Mouse (Mus musculus) thymus, postnatal 36 days (tissue): ENCODE measurements around the gene Mertk.

ENCODE experiments used
- DNase-seq, 2 experiments: peaks; one replicate each; pipeline ENCODE4 v3.0.0; 2022; ENCODE audit warnings: mixed read lengths in 2 of 2

The Mertk gene

DNA sequence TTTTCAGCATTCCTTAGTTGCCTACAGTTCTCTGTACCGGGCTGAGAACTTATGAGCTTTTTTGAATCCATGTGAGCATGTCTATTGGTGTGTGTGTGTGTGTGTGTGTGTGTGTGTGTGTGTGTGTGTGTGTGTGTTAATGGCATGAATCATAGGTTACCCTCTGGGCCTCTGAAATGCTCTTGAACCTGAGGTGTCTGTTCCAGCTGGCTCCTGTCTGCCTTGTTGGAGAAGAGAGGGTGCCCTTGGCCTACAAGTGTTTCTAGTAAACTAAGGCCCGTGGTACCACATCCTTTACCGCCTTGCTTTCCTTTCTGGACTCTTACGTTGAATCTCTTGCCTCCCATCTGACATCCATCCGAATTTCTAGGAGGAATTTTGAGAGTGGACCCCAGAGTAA, 27.3 kb downstream of the Mertk start:
- DNase-seq = no peak

DNA sequence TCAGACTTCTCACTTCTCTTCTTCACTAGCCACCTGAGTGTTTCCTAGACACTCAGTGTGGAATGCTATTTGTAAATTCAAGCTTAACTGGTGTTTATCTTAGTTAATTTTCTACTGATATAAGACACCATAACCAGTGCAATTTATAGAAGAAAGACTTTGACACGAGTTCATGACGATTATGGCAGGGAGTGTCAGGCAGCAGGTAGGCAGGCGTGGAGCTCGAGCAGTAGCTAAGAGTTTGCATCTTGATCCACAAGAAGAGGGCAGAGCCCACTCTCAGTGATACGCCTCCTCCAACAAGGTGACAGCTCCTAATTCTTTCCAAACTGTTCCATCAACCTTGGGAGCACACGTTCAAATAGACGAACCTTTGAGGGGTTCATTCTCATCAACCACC, 27.9 kb downstream of the Mertk start:
- no peak for DNase-seq

DNA sequence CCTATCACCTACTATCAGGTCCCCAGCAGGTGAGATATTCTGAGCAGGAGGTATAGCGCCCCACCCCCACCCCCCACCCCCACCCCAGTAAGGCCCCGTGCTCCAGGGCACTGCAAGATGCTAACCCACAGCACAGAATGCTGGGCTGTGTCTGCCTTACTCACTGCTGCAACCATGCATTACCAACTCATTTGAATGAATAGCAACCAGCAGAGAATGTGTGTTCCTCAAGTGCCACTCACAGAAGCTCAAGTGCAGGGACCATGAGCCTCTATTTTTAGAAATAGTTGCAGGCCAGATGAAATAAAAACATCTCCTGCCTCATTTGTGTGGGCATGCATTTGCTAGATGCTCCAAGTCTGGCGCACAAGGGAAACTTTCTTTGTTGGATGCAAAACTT, 28.8 kb downstream of the Mertk start:
- no peak for DNase-seq

DNA sequence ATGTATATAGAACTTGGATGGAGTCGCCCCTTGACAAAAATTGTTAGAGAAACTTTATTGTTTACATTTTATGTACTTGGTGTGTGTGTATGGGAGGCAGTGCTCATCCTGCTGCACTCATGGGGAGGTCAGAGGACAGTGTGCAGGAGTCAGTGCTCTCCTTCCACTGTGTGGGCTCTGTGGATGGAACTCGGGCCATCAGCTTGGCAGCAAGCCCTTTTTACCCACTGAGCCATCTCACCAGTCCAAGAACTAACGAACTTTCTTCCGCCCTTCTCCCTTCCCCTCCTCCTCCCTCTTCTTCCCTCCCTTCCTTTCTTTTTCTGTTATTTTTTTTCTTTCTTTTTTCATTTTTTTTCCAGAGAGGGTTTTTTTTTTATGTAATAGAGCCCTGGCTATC, 29.3 kb downstream of the Mertk start:
- DNase-seq = no peak

DNA sequence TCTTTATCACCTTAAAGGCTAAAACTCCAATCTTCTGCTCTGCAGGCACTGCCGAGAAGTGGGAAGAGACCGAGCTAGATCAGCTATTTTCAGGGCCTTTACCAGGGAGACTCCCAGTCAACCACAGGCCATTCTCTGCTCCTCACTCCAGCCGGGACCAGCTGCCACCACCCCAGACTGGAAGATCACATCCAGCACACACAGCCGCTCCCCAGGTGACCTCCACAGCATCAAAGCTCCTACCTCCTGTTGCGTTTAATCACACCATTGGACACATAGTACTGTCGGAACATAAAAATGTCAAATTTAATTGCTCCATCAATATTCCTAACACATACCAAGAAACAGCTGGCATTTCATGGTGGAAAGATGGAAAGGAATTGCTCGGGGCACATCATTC, 30.4 kb downstream of the Mertk start:
- no peak for DNase-seq

DNA sequence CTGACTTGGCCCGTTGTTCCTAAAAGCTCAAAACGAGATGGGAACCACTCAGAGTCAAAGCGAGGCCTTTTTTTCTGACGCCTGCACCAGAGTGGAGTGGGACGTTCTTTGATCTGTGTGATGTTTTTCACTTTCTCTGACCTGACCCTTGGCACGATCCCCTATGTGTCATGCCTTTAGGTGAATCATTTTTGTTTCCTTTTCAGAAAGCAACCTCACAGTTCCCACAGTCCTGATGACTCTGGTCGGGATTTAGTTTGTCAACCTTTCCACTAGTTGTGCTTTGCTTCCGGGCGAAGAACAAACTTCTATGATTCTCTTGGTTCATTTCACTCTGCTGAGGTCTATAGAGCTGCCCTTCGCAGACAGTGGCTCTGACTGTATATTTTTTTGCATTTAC, 32.8 kb downstream of the Mertk start:
- no peak for DNase-seq

DNA sequence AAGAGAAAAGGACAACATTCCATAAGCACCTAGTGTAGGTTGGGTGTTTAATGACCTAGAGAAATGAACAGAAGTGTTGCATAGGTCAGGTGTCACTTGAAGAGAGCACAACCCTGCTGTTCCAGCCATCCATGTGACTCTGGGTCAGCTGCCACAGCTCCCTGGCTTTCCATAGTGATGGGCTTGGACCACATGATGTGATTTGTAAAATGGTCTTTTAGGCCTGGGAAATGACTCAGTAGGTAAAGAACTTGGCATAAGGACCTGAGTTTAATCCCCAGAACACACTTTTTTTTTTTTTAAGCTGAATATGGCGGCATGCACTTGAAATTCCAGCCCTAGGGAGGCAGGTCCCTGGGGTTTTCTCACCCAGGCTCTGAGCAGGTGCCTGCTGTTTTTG, 33.2 kb downstream of the Mertk start:
- no peak for DNase-seq

DNA sequence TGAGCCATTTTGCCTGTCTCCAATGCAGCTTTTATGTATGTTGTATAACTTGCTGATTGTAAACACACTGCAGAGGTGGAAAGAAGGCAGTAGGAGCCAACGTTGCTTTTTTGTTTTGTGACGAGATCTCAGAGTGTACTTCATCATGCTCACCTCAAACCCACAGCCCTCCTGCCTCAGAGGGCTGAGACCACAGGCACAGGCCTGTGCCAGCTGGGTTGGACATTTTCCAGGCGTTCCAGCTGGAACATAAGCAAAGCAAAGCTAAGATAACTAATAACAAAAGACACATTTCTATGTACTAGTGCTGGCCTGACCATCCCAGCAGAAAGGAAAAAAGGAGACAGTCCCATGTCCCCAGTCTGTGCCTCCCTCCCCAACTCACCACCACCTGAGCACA, 36.3 kb downstream of the Mertk start:
- no peak for DNase-seq

DNA sequence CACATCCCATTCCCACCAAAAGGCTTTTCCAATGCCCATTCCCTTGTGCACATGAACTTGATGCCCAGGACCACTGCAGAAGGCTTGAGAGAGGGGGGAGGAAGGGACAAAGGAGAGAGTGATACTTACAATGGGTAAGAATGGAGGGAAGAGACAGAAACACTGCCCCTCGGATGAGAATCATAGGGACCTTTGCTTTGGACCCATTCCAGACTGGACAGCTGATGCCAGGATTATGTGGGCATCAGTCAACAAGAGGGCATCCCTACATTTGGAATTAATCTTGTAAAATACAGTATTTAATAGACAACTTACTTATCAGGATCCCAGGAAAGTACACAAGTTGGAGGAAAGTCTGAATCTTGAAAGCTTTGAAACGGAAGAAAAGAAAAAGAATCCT, 38.3 kb downstream of the Mertk start:
- DNase-seq = no peak

DNA sequence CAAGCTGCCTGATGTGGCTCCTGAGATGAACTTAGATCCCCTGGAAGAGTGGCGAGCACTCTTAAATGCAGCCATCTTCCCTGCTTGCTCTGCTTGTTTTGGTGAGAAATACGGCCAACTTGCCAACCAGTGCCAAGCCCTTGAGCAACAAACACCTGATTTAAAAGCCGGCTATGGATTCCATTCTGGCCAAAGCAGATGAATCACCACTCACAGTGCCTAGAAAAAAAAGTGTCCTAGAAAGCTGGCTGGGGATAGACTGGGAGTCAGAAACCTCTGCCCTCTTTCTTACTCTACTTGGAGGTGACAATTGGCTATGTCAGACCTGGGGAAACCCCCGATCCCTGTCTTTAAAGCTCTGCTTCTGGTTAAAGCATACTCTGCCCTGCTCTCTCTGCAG, 39.0 kb downstream of the Mertk start:
- DNase-seq = no peak

DNA sequence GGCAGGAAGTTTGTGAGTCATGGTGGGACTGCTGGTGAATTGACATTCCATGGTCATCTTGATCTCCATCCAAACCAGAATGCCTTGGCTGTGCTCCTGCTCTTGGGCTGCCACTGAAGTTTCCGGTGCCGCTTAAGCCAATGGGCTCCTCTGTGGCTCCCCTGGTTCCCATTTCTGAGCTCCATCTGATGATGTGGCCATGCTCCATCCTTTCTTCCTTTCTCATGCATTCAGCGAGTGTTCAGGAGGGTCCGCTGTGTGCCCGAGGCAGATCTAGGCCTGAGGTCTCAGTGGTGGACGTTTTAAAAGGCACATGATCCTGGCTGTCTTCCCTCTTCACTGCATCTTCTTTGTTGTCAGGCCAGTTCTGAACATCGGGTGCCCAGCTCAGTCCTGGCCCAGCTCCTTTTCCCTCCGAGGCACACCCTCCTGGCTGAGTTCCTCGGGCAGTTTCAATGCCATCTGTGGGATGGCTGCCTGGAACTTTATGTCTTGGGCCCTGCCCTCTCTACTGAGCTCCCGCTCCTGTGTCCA, 40.0 kb downstream of the Mertk start:
- no peak for DNase-seq

DNA sequence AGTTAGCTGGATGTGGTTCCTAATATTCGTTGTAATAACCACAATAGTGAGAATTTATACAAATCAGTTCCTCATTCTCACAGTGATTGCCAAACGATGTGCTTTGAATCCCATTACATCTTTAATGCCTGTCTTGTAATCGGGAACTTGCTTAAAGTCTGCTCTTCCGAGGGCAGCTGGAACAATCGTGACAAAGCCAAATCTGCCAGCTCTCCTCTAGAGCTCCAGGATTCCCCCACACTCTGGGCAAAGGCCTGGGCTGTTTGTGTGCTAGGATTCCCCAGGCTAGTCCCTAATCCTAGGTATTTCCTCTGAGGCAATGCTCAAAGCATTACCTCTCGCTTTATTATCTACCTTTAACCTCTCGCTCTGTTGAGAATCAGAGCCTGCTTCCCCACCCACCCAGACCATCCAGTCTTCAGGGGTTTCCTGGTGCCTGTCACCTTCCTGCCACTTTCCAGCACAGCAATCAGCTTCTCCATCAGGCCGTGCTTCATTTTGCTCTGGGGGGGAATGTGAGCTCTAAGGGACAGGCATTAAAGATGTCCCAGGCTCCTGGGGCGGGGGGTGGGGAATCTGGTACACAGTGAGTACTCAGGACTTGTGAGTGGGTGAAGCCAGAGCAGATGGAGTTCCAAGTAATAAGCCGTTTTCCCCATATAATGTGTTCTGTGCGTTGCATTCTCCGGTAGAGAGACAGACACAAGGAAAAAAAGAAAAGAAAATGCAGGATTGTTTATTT, 47.3 kb downstream of the Mertk start:
- DNase-seq = no peak

DNA sequence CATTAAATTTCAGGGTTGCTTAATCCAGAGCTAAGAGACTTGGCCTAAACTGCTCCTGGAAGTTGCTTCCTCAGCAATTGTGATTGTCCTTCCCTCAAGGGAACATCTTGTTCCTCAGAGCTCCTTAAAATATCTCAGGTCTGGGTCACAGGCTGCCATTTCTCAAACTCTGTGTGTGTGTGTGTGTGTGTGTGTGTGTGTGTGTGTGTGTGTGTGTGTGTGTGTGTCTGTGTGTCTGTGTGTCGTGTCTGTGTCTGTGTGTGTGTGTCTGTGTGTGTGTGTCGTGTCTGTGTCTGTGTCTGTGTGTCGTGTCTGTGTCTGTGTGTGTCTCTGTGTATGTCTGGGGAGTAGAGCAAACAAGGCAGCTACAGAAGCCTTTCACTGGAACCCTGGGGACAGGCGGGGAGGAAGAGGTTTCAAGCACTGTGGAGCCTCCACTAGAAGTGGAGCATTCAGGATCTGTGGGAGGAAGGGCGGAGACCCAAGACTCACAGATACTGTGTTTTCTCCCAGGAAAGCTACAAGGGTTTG, 47.9 kb downstream of the Mertk start:
- no peak for DNase-seq

DNA sequence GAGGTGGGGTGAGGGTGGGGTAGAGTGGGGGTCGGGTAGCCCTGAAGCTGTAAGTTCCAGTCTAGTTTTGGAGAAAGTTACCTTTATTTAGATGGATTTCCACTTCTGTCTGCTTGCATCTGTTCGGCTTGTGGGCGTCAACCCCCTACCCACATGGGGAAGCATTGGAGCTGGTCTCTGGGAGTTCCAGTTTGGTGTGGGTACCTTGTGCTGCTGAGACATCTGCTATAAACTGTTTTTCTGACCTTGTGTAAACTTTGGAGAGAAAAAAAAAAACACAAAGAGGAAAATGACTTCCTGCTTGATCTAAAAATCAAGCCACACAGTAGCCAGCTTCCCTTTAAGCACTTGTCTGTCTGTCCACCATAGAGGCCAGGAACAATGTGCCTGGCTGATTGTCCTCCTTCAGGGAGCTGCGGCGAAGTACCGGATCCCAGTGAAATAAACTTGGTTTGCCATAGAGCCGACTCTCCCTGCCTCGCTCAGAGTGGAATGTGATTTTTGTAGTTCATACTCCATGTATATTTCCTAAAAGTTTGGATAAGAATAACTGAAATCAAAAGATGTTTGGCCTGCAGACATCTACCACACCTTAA, 48.8 kb downstream of the Mertk start:
- no peak for DNase-seq

DNA sequence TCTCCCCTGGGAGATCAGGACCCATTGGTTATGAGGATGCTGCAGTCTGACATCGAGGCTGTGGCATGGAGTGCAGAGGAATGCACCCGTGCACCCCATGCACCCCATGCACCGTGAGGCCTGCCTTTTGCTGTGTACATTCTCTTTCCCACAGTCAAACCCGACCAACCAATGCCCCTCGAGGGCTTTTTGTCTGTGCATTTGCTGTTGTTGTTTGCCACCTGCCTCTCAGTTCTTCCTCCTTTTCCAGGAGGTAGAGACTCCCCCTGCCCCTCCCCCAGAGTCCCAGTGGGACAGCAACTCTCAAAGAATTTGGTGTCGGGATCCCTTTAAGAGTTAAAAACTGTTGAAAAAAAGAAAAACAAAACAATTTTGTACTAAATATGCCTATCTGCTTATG, 49.4 kb downstream of the Mertk start:
- DNase-seq = no peak

DNA sequence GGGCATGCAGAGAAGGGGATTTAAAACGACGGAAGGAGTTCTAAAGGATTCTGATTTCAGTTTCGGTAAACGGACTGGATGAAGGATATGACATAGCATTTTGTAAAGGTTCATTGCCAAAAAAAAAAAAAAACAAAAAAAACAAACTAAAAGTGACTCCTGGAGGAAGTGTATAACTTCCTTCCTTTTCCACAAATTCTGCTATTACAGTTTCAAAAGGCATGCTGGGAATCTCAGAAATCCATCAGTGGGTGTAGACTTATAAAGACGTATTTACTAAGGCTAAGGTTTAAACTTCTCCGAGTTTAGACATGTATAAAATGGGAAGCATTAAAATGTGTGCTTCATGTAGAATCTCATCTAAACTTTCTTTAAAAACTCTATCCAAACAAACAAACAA, 52.3 kb downstream of the Mertk start:
- DNase-seq = no peak

DNA sequence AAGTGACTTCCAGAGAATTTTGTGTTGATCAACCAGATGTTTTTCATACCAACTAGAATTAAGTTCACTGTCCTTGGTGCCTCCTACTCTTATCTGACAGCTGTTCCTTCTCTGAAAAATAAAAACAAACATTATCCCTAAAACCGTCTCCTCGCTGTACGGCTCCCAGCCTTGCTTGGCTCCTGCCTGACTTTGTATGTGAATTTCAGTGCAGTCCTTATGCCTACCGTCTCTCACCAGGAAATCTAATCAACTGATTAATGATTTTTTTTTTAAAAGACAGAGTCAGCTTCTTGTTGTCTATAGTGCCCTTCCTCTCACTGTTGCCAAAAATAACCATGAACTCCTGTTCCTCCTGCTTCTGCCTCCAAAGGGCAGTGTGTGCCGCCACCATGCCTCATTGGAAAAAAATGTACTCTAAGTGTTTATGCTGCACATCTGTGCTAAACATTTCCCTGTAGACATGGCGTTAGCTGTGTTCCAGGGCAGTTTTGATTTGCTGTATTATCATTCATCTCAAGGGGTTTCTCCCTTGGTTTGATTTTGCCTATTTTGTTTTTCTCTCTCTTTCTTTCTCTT, 54.6 kb downstream of the Mertk start:
- DNase-seq = no peak

DNA sequence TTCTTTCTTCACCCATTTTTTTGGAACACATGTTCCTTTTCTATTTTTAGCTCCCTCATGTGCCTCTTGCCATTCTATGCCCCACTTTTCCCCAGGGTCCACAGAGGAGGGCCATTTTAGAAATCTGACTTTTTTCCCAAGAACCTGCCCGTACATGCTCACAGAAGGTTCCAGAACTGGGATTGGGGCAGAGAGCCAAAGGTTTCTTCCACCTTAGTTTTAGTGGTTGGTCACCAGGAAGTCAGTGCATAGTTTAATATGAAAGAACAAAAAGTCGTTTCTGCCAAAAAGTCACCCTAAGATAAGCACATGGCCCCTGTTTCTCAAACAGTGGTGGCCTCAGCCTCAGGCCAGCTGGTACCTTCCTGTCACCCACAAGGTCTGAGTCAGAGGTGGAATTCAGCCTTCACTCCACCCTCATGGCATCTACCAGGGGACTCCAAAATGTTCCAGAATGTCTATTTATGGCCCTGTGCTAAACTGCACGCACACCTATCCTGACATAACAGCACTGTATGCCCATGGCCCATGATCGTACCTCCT, 56.5 kb downstream of the Mertk start:
- DNase-seq = no peak

DNA sequence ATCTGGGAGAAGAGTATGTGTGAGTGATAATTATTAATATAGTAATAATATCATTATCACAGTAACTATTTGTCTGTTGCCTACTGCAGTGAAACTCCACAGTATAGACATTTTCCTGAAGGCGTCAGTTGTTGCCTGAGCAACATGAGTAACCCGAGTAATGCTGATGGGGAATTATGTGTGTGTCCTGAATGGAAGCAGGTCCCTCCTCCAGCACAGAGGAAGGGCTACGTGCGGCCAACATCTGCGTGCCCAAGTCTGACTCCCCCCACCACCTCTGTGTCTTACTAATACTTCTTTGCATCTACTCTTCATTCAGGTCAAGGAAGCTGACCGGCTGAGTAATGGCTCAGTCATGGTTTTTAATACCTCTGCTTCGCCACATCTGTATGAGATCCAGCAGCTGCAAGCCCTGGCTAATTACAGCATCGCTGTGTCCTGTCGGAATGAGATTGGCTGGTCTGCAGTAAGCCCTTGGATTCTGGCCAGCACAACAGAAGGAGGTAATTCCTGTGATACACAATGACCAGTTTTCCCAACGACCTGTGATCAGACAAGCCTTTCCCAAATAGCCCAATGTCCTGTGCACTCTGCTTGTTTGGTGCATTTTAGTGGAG, 60.1 kb downstream of the Mertk start:
- DNase-seq = no peak

DNA sequence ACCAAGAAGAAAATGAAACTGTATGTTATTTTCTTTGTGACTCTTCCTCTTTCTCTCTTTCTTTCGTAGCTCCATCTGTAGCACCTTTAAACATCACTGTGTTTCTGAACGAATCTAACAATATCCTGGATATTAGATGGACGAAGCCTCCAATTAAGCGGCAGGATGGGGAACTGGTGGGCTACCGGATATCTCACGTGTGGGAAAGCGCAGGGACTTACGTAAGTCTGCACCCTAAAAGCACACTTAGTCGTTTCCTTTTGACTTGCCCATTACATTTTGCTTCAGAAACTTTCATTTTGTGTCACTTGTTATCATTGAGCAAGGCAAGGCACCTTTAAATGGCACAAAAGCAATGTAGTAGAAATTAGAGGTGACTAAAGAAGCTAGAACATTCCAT, 63.3 kb downstream of the Mertk start:
- no peak for DNase-seq

DNA sequence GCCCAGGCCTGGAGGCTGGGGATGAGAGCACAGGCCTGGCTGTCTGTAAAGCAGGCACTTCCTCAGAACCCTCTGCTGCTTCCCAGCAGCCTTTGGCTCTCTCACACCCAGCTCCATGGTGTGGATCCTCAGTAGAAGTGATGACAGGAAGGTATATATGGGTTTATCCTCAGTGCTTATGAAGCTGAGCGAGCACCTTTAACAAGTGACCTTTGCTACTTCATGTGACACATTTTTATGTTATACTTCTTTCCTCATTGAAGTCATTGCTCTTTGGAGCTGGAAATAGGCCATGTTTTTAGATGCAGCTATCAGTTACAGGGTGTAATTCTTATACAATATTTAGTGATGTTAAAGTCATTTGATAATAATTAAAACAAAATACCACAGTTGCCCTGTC, 67.0 kb downstream of the Mertk start:
- DNase-seq = no peak

DNA sequence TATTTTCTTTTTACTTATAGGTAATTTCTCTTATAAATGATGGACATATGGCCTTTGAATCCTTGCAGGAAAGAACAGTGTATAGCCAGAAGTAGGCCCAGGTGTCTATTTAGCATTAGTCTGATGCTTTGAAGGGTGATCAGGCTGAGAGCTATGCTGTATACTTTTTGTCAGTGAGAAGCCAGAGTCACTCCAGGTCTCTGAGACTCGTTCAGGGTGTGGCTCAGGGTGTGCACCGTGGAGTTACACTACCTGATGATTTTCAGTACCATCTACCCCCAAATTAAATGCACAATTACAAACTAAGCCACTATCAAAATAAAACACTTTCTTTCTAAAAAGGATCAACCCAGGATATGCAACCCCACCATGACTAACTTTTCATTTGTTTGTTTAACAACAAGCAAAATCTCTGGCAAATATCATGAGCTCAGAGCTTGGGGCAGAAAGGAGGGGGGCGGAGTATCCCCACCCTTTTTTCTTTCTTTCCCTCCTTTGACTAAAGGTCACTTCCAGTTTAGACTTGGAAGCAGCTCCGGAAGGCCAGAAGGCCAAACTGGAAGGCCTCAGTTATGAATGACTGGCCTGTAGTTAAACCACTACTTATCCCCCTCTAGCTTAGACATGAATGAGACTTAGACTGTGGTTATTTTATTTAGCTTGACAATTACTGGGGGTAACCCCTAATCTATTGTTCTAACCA, 69.9 kb downstream of the Mertk start:
- DNase-seq = no peak

DNA sequence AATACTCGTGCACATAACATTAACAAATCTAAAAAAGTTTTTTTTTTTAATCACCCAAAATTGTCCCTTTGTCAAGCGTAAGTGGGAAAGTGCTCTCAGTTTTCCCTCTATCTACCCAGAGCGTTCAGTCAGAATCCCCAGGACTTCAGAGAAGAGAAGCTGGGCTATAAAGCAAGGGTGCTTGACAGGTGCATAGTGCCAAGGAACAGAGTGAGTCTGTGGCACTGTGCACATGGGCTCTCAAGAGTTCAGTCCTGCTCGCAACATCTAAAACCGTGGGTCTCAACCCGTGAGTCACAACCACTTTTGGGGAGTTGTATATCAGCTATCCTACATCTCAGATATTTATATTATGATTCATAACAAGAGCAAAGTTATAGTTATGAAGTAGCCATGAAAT, 71.8 kb downstream of the Mertk start:
- DNase-seq = no peak
